Mouse (Mus musculus): ENCODE data around the gene Depdc5. TPM values are rescaled to one million over a fixed set of nuclear protein-coding genes. Genes with fewer than 3 reads are reported as not detected.
"Not testable (repeated sequence)": the region's sequence is repeated elsewhere in the genome, so short reads cannot be mapped to it uniquely, and the experiment has no call there.

The Depdc5 gene
- total and polyA plus RNA-seq, 3 experiments: 5.4 to 52.4 (median 27.2) TPM

DNA sequence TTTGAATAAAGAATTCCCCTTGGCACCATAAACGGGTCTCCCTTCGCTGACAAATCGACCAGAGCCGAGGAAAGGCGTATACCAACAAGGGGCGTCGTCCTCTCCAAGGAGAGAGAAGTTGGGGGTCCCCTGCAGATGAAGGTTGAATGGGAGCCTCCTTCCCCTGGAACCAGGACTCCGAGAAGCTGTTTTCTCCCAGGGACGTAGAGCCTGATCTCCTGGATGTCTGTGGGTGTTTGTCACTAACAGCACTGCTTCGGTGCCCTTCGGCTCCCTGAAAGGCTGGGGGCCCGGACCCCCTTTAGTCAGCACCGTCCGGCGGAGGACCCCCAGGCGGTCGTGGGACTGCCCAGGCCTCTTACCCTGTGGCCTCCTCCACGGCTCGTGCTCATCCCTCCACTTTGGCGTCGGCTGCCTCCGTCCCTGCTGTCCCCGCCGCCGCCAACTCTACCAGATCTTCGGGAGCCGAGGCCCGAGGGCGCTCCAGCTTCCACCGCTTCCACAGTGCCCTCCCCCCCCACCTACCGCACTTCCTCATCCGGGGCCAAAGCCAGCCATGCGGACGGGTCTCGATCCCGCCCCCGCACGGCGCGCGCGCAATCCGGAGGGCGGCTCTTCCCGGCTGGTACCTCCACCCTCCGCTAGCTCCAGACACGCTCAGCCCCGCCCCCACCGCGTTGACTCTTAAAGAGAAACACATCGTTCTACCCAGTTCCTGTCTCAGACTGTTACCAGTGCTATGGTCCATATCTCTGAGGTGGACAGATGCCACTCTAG is 9.6 kb upstream of the Depdc5 start, which contains the start of gene Prr14l:
Prr14l (minus strand) TSS at position 526 of the 777 bp plus-strand sequence.
- H3K27me3 ChIP-seq (ENCODE audit: insufficient read depth, low read length): no peaks in the 10 kb centered on the region
- peak within 1 kb of the TSS; percentile 88 for H3K4me3 ChIP-seq (ENCODE audit: low read depth, low read length)
- ATAC-seq (ENCODE audit: extremely low read depth, insufficient number of reproducible peaks, low FRiP score, poor library complexity, severe bottlenecking) (peak; percentile 55; the same call in 1 of the 2 replicates), DNase-seq (ENCODE audit: low spot score) (peak; percentile 83)
- peaks cover 47% of the 10 kb centered on the region for H3K4me1 ChIP-seq (ENCODE audit: insufficient read depth, low read depth, low read length)
- TF ChIP-seq GATA1 (IDR thresholded peaks at IDR 0.05; ENCODE audit: borderline replicate concordance, low read length) (no peak), CTCF (IDR thresholded peaks at IDR 0.05; ENCODE audit: low read depth, low read length) (no peak), TAL1 (conservative IDR thresholded peaks at IDR 0.05; ENCODE audit: low read depth, low read length) (no peak), GATA2 (IDR thresholded peaks at IDR 0.05; ENCODE audit: borderline replicate concordance, low read depth, low read length) (no peak), POLR2AphosphoS5 (IDR thresholded peaks at IDR 0.05; ENCODE audit: insufficient replicate concordance, low read depth, low read length) (no peak)
- peaks cover 22% of the 10 kb centered on the region for H3K36me3 ChIP-seq (replicated peaks)
- H3K9me3 ChIP-seq (replicated peaks): no peaks in the 10 kb centered on the region

GRCm38 (mm10) chr5:32854818-32855217 is 8.7 kb upstream of the Depdc5 start:
- DNase-seq (ENCODE audit: low spot score) (no peak), ATAC-seq (ENCODE audit: extremely low read depth, insufficient number of reproducible peaks, low FRiP score, poor library complexity, severe bottlenecking) (no peak)
- Histone ChIP-seq H3K36me3 (replicated peaks) (peaks cover 18% of the 10 kb centered on the region), H3K9me3 (replicated peaks) (no peaks in the 10 kb centered on the region), H3K4me1 (ENCODE audit: insufficient read depth, low read depth, low read length) (peaks cover 43% of the 10 kb centered on the region), H3K27me3 (ENCODE audit: insufficient read depth, low read length) (no peaks in the 10 kb centered on the region), H3K4me3 (ENCODE audit: low read depth, low read length) (no peak overlapping the region)
- TF ChIP-seq CTCF (IDR thresholded peaks at IDR 0.05; ENCODE audit: low read depth, low read length) (no peak), GATA1 (IDR thresholded peaks at IDR 0.05; ENCODE audit: borderline replicate concordance, low read length) (no peak), TAL1 (conservative IDR thresholded peaks at IDR 0.05; ENCODE audit: low read depth, low read length) (no peak), GATA2 (IDR thresholded peaks at IDR 0.05; ENCODE audit: borderline replicate concordance, low read depth, low read length) (no peak), POLR2AphosphoS5 (IDR thresholded peaks at IDR 0.05; ENCODE audit: insufficient replicate concordance, low read depth, low read length) (no peak)

DNA sequence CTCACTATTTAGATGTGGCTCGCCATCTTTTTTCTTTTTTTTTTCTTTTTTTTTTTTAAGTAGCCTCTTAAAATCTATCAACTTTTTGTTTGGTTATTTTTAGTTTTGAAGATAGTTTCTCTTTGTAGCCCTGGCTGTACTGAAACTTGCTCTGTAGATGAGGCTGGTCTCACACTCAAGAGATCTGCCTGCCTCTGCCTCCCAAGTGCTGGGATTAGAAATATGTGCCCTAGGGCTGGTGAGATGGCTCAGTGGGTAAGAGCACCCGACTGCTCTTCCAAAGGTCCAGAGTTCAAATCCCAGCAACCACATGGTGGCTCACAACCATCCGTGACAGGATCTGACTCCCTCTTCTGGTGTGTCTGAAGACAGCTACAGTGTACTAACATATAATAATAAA is 8.2 kb upstream of the Depdc5 start:
- not testable (repeated sequence) for H3K4me3 ChIP-seq (ENCODE audit: low read depth, low read length); ATAC-seq (ENCODE audit: extremely low read depth, insufficient number of reproducible peaks, low FRiP score, poor library complexity, severe bottlenecking); H3K9me3 ChIP-seq (replicated peaks); DNase-seq (ENCODE audit: low spot score); H3K27me3 ChIP-seq (ENCODE audit: insufficient read depth, low read length)
- Histone ChIP-seq H3K4me1 (ENCODE audit: insufficient read depth, low read depth, low read length) (peaks cover 42% of the 10 kb centered on the region), H3K36me3 (replicated peaks) (peaks cover 17% of the 10 kb centered on the region)

DNA sequence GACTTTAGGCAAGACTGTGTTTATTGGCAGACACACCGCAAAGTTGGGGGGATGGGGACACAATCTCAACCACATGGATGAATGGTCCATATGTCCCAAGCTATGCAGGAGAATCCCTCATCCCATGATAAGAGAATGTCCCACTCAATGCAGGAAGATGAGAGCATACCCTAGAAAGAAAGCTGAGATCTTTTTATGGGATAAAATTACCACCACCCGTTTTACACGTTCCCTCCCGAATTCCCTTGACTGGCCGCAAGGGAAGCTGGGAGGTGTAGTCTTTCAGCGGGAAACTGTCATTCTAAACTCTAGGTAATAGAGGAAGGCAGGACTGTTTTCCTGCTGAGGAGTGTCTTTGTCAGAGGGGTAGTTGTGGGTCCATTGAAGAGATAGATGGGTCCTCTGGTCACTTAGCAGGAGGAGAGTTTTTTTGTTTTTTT is 5.7 kb upstream of the Depdc5 start:
- H3K9me3 ChIP-seq (replicated peaks): no peaks in the 10 kb centered on the region
- TF ChIP-seq GATA1 (IDR thresholded peaks at IDR 0.05; ENCODE audit: borderline replicate concordance, low read length) (no peak), TAL1 (conservative IDR thresholded peaks at IDR 0.05; ENCODE audit: low read depth, low read length) (no peak), POLR2AphosphoS5 (IDR thresholded peaks at IDR 0.05; ENCODE audit: insufficient replicate concordance, low read depth, low read length) (no peak), GATA2 (IDR thresholded peaks at IDR 0.05; ENCODE audit: borderline replicate concordance, low read depth, low read length) (no peak), CTCF (IDR thresholded peaks at IDR 0.05; ENCODE audit: low read depth, low read length) (no peak)
- DNase-seq (ENCODE audit: low spot score) (peak; percentile 59), ATAC-seq (ENCODE audit: extremely low read depth, insufficient number of reproducible peaks, low FRiP score, poor library complexity, severe bottlenecking) (0 out of 2 replicates have a peak, but pooled peaks have one; percentile 43)
- H3K27me3 ChIP-seq (ENCODE audit: insufficient read depth, low read length): no peaks in the 10 kb centered on the region
- peak overlapping the region; percentile 67 for H3K4me3 ChIP-seq (ENCODE audit: low read depth, low read length)
- H3K4me1 ChIP-seq (ENCODE audit: insufficient read depth, low read depth, low read length): peaks cover 28% of the 10 kb centered on the region
- no peaks in the 10 kb centered on the region for H3K36me3 ChIP-seq (replicated peaks)

GRCm38 (mm10) chr5:32861082-32861481 is 2.4 kb upstream of the Depdc5 start:
- no peak for ATAC-seq (ENCODE audit: extremely low read depth, insufficient number of reproducible peaks, low FRiP score, poor library complexity, severe bottlenecking)
- no peak overlapping the region for H3K4me3 ChIP-seq (ENCODE audit: low read depth, low read length)
- TF ChIP-seq POLR2AphosphoS5 (IDR thresholded peaks at IDR 0.05; ENCODE audit: insufficient replicate concordance, low read depth, low read length) (no peak), GATA1 (IDR thresholded peaks at IDR 0.05; ENCODE audit: borderline replicate concordance, low read length) (no peak), GATA2 (IDR thresholded peaks at IDR 0.05; ENCODE audit: borderline replicate concordance, low read depth, low read length) (no peak), CTCF (IDR thresholded peaks at IDR 0.05; ENCODE audit: low read depth, low read length) (no peak), TAL1 (conservative IDR thresholded peaks at IDR 0.05; ENCODE audit: low read depth, low read length) (no peak)
- peaks cover 9% of the 10 kb centered on the region for H3K36me3 ChIP-seq (replicated peaks)
- no peaks in the 10 kb centered on the region for H3K27me3 ChIP-seq (ENCODE audit: insufficient read depth, low read length)
- no peaks in the 10 kb centered on the region for H3K9me3 ChIP-seq (replicated peaks)
- H3K4me1 ChIP-seq (ENCODE audit: insufficient read depth, low read depth, low read length): peaks cover 31% of the 10 kb centered on the region
- no peak for DNase-seq (ENCODE audit: low spot score)

DNA sequence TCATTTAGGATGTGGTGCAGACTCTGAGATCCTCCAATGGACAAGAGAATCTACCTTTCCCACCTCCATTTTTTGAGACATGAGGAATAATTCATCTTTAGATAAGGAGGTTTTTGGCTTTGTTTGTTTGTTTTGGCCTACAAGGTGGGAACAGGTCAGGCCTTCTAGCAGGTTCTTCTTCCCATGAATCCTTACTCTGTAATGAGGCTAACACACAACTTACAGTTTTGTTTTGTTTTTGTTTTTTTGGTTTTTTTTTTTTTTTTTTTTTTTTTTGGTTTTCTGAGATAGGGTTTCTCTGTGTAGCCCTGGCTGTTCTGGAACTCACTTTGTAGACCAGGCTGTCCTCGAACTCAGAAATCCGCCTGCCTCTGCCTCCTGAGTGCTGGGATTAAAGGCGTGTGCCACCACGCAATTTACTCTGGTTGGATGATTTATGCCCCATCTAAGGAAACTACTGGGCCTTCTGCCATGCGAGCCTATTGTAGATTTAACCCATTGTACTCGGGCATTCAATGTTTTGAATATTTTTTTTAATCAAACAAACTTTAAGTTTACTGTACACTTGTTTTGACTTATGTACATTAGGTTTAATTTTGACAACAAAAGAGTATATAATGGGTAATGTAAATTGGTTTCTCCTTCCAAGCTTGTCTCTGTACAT is 900 bp upstream of the Depdc5 start:
- TF ChIP-seq CTCF (IDR thresholded peaks at IDR 0.05; ENCODE audit: low read depth, low read length): no peak
- no peak for TF ChIP-seq TAL1 (conservative IDR thresholded peaks at IDR 0.05; ENCODE audit: low read depth, low read length)
- TF ChIP-seq GATA1 (IDR thresholded peaks at IDR 0.05; ENCODE audit: borderline replicate concordance, low read length): no peak
- no peak for TF ChIP-seq POLR2AphosphoS5 (IDR thresholded peaks at IDR 0.05; ENCODE audit: insufficient replicate concordance, low read depth, low read length)
- TF ChIP-seq GATA2 (IDR thresholded peaks at IDR 0.05; ENCODE audit: borderline replicate concordance, low read depth, low read length): no peak
- Histone ChIP-seq H3K4me1 (ENCODE audit: insufficient read depth, low read depth, low read length) (peaks cover 26% of the 10 kb centered on the region), H3K36me3 (replicated peaks) (peaks cover 21% of the 10 kb centered on the region), H3K4me3 (ENCODE audit: low read depth, low read length) (no peak overlapping the region), H3K9me3 (replicated peaks) (no peaks in the 10 kb centered on the region), H3K27me3 (ENCODE audit: insufficient read depth, low read length) (no peaks in the 10 kb centered on the region)
- DNase-seq (ENCODE audit: low spot score) (no peak), ATAC-seq (ENCODE audit: extremely low read depth, insufficient number of reproducible peaks, low FRiP score, poor library complexity, severe bottlenecking) (no peak)
